Mouse (Mus musculus): Measurements from ENCODE around the gene Phactr2. TPM values are rescaled to one million over a fixed set of nuclear protein-coding genes. Genes with fewer than 3 reads are reported as not detected.

Gene Phactr2
- polyA plus RNA-seq, 1 experiment from 2014 or later = 21.3 TPM

DNA sequence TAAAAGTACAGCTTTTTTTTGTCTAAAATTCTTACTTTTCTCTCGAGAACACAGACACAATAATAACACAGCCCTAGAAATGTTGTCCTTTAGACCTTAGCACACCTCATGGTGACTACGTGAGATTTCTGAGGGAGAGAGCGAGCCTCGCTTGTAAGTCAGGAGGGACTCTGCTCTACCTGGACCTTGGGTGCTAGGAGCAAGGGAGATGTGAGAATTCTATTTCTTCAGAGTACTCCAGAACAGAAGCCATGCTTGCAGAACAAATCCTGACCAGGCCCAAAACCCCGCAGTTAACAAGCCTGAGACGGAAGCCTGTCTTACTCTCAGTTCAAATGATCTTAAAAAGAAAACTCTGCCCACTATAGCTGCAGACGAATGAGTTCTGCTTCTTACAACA, 243.5 kb downstream of the Phactr2 start:
- no peak for DNase-seq (ENCODE audit: low spot score)
- 91% methylated on average over 7 of the region's 7 CpGs for WGBS
- H3K4me3 ChIP-seq = no peak overlapping the region
- H3K36me3 ChIP-seq = peaks cover 17% of the 10 kb centered on the region
- no peak overlapping the region for H3K27ac ChIP-seq
- H3K4me1 ChIP-seq = no peaks in the 10 kb centered on the region
- no peaks in the 10 kb centered on the region for H3K27me3 ChIP-seq (ENCODE audit: low read depth, poor library complexity, severe bottlenecking)
- no peaks in the 10 kb centered on the region for H3K9me3 ChIP-seq (replicated peaks)

DNA sequence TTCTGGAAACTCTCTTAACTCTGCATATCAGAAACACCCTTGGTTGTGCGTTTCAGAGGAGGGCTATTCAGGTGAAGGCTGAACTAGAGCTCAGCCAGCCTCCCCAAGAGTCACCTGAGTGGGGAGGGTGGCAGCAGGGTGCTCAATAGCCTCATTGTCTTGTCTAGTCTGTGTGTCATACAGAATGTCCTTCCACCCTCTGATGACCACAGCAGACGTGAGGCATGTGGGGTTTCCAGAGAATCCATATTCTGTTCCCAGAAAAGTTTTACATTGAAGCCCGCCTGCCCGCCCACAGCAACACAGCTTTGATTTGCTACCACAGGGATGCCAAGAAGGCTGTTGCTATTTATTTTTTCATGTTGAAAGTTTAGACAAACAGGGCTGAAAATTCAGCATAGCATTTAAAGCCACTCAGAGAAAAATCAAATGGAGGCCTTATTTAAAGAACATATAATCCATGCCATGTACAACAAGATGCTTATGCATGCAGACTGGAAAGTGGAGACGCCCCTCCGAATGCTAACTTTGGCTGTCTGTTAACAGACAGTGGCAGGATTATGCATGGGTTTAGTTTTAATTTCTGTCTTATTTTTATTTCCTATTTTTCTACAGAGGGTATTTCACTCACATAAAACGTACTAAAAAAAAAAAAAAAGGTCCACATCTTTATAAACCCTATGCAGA, 248.7 kb downstream of the Phactr2 start:
- no peaks in the 10 kb centered on the region for H3K27me3 ChIP-seq (ENCODE audit: low read depth, poor library complexity, severe bottlenecking)
- no peaks in the 10 kb centered on the region for H3K4me1 ChIP-seq
- H3K36me3 ChIP-seq = peaks cover 20% of the 10 kb centered on the region; the same call in 1 of the 2 replicates
- H3K4me3 ChIP-seq = no peak overlapping the region
- no peak overlapping the region for H3K27ac ChIP-seq
- DNase-seq (ENCODE audit: low spot score) = no peak
- no peaks in the 10 kb centered on the region for H3K9me3 ChIP-seq (replicated peaks)
- 91% methylated on average over 7 of the region's 7 CpGs for WGBS

DNA sequence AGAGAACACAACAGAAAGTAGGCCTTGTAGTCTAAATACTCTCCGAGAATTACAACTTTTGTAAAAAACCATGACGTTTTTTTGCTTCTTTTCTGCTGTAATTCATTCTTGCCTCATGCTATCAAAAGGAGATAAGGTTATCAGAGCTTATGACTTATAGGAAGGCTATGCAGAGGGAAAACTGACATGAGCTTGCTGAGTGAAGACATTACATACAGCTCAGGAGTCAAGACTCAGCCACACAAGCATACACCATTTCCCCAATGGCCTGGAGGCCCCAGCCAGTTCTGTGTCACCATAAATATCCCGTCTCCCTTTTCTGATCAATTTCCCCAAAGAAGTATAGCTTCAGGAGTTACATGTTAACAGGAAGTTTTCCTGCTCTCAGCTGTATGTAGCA, 252.1 kb downstream of the Phactr2 start:
- no peaks in the 10 kb centered on the region for H3K9me3 ChIP-seq (replicated peaks)
- no peaks in the 10 kb centered on the region for H3K27me3 ChIP-seq (ENCODE audit: low read depth, poor library complexity, severe bottlenecking)
- H3K4me3 ChIP-seq = no peak overlapping the region
- WGBS = 89% methylated on average over 3 of the region's 3 CpGs
- DNase-seq (ENCODE audit: low spot score) = no peak
- no peaks in the 10 kb centered on the region for H3K4me1 ChIP-seq
- no peak overlapping the region for H3K27ac ChIP-seq
- peaks cover 17% of the 10 kb centered on the region; the same call in 1 of the 2 replicates for H3K36me3 ChIP-seq

DNA sequence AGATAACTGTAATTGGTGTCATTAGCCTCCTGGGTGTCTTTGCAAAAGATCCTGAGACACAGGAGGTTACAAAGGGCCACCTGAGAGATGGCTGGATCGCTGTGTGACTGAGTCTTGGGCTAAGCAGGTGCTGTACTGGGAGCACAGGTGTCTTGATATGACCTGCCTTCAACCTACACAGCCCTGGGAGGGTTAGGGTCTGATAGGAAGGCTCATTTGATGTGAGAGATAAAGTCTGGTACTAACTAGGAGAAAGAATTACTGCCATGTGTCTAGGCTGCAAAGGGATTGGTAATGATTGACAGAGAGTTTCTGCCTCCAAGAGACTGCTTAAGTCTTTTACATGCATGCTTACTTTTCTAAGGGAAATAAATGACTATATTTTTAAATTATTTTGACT, 254.2 kb downstream of the Phactr2 start:
- Histone ChIP-seq H3K4me3 (no peak overlapping the region), H3K27me3 (ENCODE audit: low read depth, poor library complexity, severe bottlenecking) (no peaks in the 10 kb centered on the region), H3K4me1 (no peaks in the 10 kb centered on the region), H3K36me3 (peaks cover 17% of the 10 kb centered on the region; the same call in 1 of the 2 replicates), H3K9me3 (replicated peaks) (no peaks in the 10 kb centered on the region), H3K27ac (no peak overlapping the region)
- DNase-seq (ENCODE audit: low spot score) = no peak
- WGBS = 73% methylated on average over 1 of the region's 1 CpGs

DNA sequence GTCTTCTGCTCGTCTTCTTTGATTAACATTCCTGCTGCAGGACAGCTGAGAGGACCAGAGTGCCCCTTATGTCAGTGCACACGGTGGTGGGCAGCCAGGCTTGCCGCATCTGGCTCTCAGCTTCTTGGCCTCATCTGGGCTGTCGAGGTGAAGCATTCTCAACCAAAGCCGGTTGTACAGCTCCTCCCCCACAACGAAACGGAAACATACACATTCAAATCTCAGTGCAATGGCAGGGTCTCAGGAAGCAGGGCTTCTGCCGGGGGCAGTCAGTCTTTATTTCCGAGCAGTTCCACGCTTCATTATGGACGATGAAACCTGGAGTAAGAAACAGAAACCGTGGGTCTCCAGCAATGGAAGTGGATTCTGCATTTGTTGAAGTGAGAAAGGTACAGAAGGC, 260.3 kb downstream of the Phactr2 start:
- Histone ChIP-seq H3K4me1 (0 out of 2 replicates have a peak, but pooled peaks cover 3% of the 10 kb centered on the region), H3K27ac (no peak overlapping the region), H3K4me3 (no peak overlapping the region), H3K27me3 (ENCODE audit: low read depth, poor library complexity, severe bottlenecking) (no peaks in the 10 kb centered on the region), H3K9me3 (replicated peaks) (no peaks in the 10 kb centered on the region), H3K36me3 (peaks cover 9% of the 10 kb centered on the region; the same call in 1 of the 2 replicates)
- 86% methylated on average over 12 of the region's 12 CpGs for WGBS
- no peak for DNase-seq (ENCODE audit: low spot score)

DNA sequence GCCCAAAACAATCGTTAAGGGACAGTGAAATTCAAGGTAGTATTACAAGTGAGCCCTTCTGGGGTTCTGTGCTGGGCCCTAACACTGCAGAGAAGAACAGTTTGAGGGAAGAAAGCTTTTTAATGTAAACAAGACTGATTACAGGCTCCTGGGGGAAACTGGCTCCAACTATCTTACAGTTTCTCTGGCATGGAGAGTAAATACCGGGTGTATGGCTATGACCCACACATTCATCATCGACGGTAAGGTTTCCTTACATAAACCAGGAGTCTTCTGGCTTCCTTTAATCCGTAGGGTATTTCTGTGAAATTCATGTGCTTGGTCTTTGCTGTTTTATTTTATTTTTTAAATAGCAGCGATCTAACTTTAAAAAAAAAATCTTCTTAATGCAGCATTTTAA, 261.4 kb downstream of the Phactr2 start:
- Histone ChIP-seq H3K4me1 (0 out of 2 replicates have a peak, but pooled peaks cover 3% of the 10 kb centered on the region), H3K27ac (no peak overlapping the region)
- WGBS = 71% methylated on average over 6 of the region's 6 CpGs

DNA sequence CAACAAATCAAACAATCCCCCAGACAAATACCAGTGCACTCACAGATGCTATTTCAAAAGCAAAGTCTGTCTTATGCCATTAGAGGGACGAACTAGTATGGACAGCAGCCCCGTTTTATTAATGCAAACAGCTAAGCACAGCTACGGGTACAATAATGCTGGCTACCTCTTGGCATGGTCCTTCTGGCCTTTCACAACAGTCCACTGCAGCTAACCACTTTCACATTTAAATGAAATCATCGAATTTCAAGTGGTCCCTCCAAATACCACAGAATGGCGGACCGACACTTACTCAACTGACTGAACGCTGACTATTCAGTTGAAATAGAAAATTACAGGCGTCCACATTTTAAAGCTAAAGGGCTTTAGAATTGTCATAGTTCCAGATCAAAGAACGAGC, 261.9 kb downstream of the Phactr2 start:
- no peak overlapping the region for H3K27ac ChIP-seq
- H3K27me3 ChIP-seq (ENCODE audit: low read depth, poor library complexity, severe bottlenecking) = no peaks in the 10 kb centered on the region
- no peak for DNase-seq (ENCODE audit: low spot score)
- 85% methylated on average over 9 of the region's 9 CpGs for WGBS
- no peaks in the 10 kb centered on the region for H3K9me3 ChIP-seq (replicated peaks)
- H3K4me1 ChIP-seq = 0 out of 2 replicates have a peak, but pooled peaks cover 3% of the 10 kb centered on the region
- H3K4me3 ChIP-seq = no peak overlapping the region
- peaks cover 9% of the 10 kb centered on the region; the same call in 1 of the 2 replicates for H3K36me3 ChIP-seq

More for the DNA sequence above, 261.4 kb downstream of the Phactr2 start:
- Histone ChIP-seq H3K9me3 (replicated peaks) (no peaks in the 10 kb centered on the region), H3K27me3 (ENCODE audit: low read depth, poor library complexity, severe bottlenecking) (no peaks in the 10 kb centered on the region), H3K36me3 (peaks cover 9% of the 10 kb centered on the region; the same call in 1 of the 2 replicates), H3K4me3 (no peak overlapping the region)
- no peak for DNase-seq (ENCODE audit: low spot score)

DNA sequence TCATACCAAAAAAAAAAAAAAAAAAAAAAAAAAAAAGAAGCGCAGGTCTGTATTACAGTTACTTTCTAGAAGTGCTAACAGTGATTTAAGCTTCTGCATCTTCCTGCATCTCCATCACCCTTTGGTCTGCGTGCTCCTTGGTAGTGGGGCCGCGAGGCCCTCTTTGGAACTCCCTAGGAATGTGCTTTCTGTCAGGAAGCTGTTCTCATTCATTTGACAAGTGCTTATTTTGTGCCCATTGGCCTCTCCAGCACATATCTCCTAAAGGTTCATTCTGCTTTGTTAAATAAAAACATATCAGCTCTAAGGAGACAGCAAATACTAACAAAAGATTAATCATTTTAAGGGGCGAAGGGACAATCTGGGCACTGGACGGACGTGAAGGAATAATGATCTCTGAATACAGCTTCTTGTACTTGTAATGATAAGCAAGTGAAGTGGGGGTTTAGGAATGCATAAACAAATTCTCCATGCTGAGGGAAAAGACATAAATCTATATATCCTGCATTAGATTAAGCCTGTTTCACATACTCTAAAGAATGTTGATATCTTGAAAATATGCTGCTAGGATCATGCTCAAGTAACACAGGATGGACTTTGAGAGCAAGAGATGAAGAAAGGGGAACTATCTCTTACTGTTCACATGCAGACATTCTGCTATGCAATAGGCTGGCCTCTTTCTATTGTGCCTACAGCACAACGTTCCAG, 264.1 kb downstream of the Phactr2 start:
- Histone ChIP-seq H3K27me3 (ENCODE audit: low read depth, poor library complexity, severe bottlenecking) (no peaks in the 10 kb centered on the region), H3K9me3 (replicated peaks) (no peaks in the 10 kb centered on the region), H3K36me3 (peaks cover 9% of the 10 kb centered on the region; the same call in 1 of the 2 replicates), H3K4me1 (0 out of 2 replicates have a peak, but pooled peaks cover 3% of the 10 kb centered on the region), H3K27ac (no peak overlapping the region), H3K4me3 (no peak overlapping the region)
- no peak for DNase-seq (ENCODE audit: low spot score)
- WGBS = 73% methylated on average over 8 of the region's 8 CpGs

DNA sequence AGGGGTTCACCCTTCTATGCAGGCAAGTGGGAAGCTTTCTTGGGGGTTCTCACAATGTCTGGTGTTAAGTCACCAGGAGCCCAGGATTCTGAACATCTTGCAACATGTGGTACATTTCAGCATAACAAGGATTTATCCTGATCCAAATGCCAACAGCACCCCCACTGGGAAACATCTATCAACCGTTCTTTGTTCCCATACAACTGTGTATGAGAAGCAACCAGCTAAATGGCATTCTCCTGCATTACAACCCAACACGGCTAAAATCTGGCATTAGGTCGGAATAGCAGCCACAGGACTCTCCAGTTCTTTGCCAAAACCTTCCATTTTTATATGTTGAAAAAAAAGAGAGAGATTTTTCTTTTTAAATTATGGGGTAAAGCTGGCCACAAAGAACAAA, 264.7 kb downstream of the Phactr2 start:
- 85% methylated on average over 3 of the region's 3 CpGs for WGBS
- Histone ChIP-seq H3K27ac (no peak overlapping the region), H3K4me3 (no peak overlapping the region), H3K4me1 (0 out of 2 replicates have a peak, but pooled peaks cover 3% of the 10 kb centered on the region), H3K36me3 (peaks cover 9% of the 10 kb centered on the region; the same call in 1 of the 2 replicates), H3K27me3 (ENCODE audit: low read depth, poor library complexity, severe bottlenecking) (no peaks in the 10 kb centered on the region), H3K9me3 (replicated peaks) (no peaks in the 10 kb centered on the region)
- DNase-seq (ENCODE audit: low spot score) = no peak

DNA sequence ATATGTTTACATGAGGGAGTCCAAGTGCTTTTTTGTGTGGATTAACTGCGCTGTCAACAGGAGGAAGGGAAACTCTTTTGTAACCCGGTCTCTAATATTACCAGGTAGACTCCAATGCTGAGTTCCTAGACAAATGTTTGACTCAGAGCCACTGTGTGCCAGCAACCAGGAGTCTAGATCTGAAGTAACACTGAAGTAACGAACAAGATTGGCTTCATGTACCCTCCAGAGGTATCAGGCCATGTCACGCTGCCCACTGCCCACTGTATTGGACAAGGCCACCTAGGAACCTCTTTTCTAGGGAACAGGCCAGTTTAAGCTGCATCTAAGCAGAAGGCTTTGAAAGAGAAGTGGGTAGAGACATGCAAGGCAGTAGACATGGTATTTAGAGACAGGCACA, 265.2 kb downstream of the Phactr2 start:
- Histone ChIP-seq H3K4me1 (0 out of 2 replicates have a peak, but pooled peaks cover 3% of the 10 kb centered on the region), H3K9me3 (replicated peaks) (no peaks in the 10 kb centered on the region), H3K27me3 (ENCODE audit: low read depth, poor library complexity, severe bottlenecking) (no peaks in the 10 kb centered on the region), H3K36me3 (peaks cover 5% of the 10 kb centered on the region; the same call in 1 of the 2 replicates), H3K4me3 (no peak overlapping the region), H3K27ac (no peak overlapping the region)
- DNase-seq (ENCODE audit: low spot score) = no peak
- WGBS = 89% methylated on average over 4 of the region's 4 CpGs

DNA sequence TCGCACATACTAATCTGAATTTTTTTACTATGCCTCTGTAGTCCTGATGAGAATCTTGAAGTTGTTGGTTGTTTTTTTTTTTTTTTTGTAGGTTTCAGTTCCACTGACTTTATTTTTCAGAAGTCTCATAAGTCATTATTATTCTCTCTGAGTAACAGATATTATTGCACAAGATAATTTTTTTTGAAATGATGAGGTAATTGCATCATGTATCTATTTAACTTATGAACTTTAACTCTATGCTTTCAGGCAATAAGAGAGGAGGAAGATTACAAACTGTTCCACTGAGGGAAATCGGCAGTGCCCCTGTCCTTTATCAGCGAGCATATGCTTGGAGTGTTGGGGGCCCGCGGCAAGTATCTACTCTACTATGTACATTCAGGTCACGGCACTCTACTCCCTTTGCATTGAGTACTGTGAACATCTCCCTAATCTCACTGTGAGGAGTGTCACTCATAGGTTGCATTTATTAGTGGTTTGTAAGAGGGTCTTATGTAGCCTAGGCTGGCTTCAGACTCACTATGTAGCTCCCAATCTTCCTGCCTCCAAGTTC, 272.4 kb downstream of the Phactr2 start:
- Histone ChIP-seq H3K36me3 (no peaks in the 10 kb centered on the region), H3K4me1 (no peaks in the 10 kb centered on the region), H3K9me3 (replicated peaks) (no peaks in the 10 kb centered on the region), H3K27ac (no peak overlapping the region), H3K27me3 (ENCODE audit: low read depth, poor library complexity, severe bottlenecking) (no peaks in the 10 kb centered on the region), H3K4me3 (no peak overlapping the region)
- no peak for DNase-seq (ENCODE audit: low spot score)
- 94% methylated on average over 6 of the region's 6 CpGs for WGBS

DNA sequence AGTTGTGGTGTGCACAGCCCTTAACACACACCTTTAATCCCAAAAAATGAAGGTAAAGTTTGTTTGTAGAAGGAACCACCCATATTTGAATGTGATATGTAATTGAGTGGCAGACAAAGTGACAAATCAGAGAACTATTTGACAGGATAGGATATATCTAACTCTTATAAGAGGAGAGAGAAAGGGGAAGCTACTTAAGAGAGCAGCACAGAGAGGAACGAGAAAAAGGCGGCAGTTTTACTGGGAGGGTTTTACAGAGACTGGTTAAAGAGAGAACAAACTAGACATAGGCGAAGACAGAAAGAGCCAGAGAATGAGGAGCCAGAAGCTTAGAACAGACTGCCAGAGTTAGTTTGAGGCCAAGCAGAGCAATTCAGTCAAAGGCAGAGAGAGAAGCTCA, 273.4 kb downstream of the Phactr2 start:
- H3K36me3 ChIP-seq = no peaks in the 10 kb centered on the region
- H3K27ac ChIP-seq = no peak overlapping the region
- H3K4me1 ChIP-seq = no peaks in the 10 kb centered on the region
- no peak overlapping the region for H3K4me3 ChIP-seq
- DNase-seq (ENCODE audit: low spot score) = no peak
- no peaks in the 10 kb centered on the region for H3K27me3 ChIP-seq (ENCODE audit: low read depth, poor library complexity, severe bottlenecking)
- WGBS = 95% methylated on average over 3 of the region's 3 CpGs
- no peaks in the 10 kb centered on the region for H3K9me3 ChIP-seq (replicated peaks)

DNA sequence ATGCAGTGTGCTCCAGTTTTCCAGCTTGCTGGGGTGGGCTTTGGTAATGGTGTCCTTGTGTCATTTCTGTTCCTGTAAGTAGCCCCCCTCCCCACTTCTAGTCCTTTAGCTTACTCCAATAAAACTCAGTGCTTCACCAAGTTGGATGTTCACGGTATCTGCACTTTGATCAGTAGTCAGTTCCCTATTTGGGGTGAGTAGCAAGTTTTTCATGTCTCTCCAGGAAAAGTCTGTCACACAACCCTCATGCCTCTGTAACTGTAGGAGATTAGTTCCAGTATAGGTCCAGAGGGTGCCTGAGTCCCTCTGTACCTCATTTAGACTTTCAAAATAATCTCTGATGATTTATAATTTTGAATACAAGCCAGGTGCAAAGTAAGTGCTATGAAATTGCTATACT, 275.0 kb downstream of the Phactr2 start:
- Histone ChIP-seq H3K4me1 (no peaks in the 10 kb centered on the region), H3K27ac (no peak overlapping the region), H3K27me3 (ENCODE audit: low read depth, poor library complexity, severe bottlenecking) (no peaks in the 10 kb centered on the region), H3K9me3 (replicated peaks) (no peaks in the 10 kb centered on the region), H3K36me3 (no peaks in the 10 kb centered on the region), H3K4me3 (no peak overlapping the region)
- WGBS = 84% methylated on average over 1 of the region's 1 CpGs
- DNase-seq (ENCODE audit: low spot score) = no peak

All from limb, embryonic 10.5 days (tissue).